Mouse (Mus musculus) midbrain, postnatal 0 days (tissue): ENCODE measurements at regions not wholly inside any gene's neighbourhood (a gene's known extent, or its start where the extent isn't known, plus 50 kb on each side); places are given as distances from the start of the nearest gene placed in this dataset.

Experiments
- ATAC-seq: fragments of 200-750 bp; cut with Nextera tagmentation; 2 replicates; pipeline ENCODE4 v1.8.0; 2017; ENCODE audit warnings: moderate number of reproducible peaks, mild to moderate bottlenecking, moderate TSS enrichment, moderate library complexity; ENCODE audit not compliant: low FRiP score
- DNase-seq: peaks from one replicate; pipeline ENCODE4 v3.0.0-alpha.2; 2015; ENCODE audit warnings: low spot score
- H3K27ac ChIP-seq: fragments of 300-500 bp; sonication (generic); 2 replicates; pipeline ENCODE4 v1.5.1; 2014; ENCODE audit warnings: low read depth, mild to moderate bottlenecking, low read length, mixed read lengths
- H3K27me3 ChIP-seq: fragments of 300-500 bp; sonication (generic); 2 replicates; pipeline ENCODE4 v1.6.1; 2014; ENCODE audit warnings: low read length, control low read depth, mixed read lengths; ENCODE audit not compliant: insufficient read depth
- H3K36me3 ChIP-seq: fragments of 300-500 bp; sonication (generic); 2 replicates; pipeline ENCODE4 v1.6.1; 2014; ENCODE audit warnings: low read length, control low read depth, mixed read lengths; ENCODE audit not compliant: insufficient read depth
- H3K4me1 ChIP-seq: fragments of 300-500 bp; sonication (generic); 2 replicates; pipeline ENCODE4 v1.6.1; 2014; ENCODE audit warnings: mild to moderate bottlenecking, control low read depth, antibody characterized with exemption, low read length, mixed read lengths; ENCODE audit not compliant: insufficient read depth
- H3K4me2 ChIP-seq: fragments of 300-500 bp; sonication (generic); 2 replicates; pipeline ENCODE4 v1.6.1; 2014; ENCODE audit warnings: low read depth, mild to moderate bottlenecking, low read length, mixed read lengths; ENCODE audit not compliant: poor library complexity, severe bottlenecking
- H3K4me3 ChIP-seq: fragments of 300-500 bp; sonication (generic); 2 replicates; pipeline ENCODE4 v1.5.1; 2014; ENCODE audit warnings: low read depth, mild to moderate bottlenecking, low read length, moderate library complexity
- H3K9ac ChIP-seq: fragments of 300-500 bp; sonication (generic); replicated peaks from 2 replicates; pipeline ENCODE4 v1.6.1; 2014; ENCODE audit warnings: mild to moderate bottlenecking, low read length, moderate library complexity, mixed read lengths; ENCODE audit not compliant: poor library complexity, severe bottlenecking
- H3K9me3 ChIP-seq: fragments of 300-500 bp; sonication (generic); 2 replicates; pipeline ENCODE4 v1.6.1; 2016; ENCODE audit warnings: low read length, control low read depth
- CTCF ChIP-seq: IDR thresholded peaks from 2 replicates; pipeline ENCODE4 v1.5.1; 2016; ENCODE audit warnings: antibody characterized with exemption, mild to moderate bottlenecking
- WGBS: fragments of 180-500 bp; shearing (Covaris S2); extraction: QIAGEN DNeasy Blood & Tissue Kit; methylation state at CpG from one replicate; pipeline ENCODE4 v1.1.7; 2014; 5-methylcytosine and 5-hydroxymethylcytosine counted together

DNA sequence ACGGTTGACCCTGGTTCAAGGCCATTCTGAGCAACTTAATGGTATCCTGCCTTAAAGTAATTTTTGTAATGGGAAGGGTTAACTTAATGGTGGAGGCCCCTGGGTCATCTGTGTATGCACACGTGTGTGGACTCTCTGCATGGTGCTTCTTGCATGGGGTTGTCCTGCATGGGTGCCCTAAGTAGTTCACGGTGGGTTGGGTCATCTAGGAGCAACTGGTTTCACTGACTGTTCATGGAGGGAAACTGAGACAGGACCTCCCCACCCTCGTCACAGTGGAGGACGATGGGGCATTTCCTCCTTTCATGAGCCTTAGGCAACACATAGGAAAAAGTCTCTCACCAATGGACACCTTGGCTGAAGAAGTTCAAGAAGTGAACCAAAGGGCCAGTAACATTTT lies 123.4 kb downstream of the Gm11011 start:
- 89% methylated on average over 5 of the region's 5 CpGs for WGBS

DNA sequence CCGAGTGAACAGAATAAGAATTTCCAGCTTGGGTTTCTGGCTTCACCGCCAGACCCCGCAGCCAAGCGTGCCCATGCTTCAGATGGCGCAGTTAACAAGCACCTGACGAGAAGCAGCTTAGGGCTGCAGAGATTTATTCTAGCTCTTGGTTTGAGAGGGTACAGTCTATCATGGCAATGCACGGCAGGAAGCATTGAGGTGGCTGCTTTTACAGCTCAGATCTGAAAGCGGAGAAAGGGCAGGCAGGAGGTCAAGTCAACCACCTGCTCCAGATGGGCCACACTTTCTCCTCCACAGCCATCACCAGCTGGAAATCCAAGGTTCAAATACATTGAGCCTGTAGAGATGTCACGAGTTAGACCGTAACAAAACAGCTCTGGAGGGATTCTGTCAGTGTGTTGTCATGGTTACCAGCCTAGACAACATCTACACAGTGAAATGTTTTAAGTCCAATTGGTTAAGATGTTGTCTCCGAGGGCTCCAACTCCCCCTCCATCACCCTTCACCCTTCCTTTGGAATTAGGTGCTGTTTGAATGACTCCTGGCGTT lies 126.0 kb downstream of the Gm11011 start:
- no peaks in the 10 kb centered on the region for H3K36me3 ChIP-seq
- WGBS, result 59% methylated on average over 12 of the region's 12 CpGs

More for the DNA sequence above, 123.4 kb downstream of the Gm11011 start:
- H3K9ac ChIP-seq, result no peak overlapping the region
- no peak overlapping the region for H3K27ac ChIP-seq
- no peaks in the 10 kb centered on the region for H3K9me3 ChIP-seq
- no peak for ATAC-seq
- TF ChIP-seq CTCF, result no peak
- no peak overlapping the region for H3K4me3 ChIP-seq
- H3K4me1 ChIP-seq, result 0 out of 2 replicates have a peak, but pooled peaks cover 2% of the 10 kb centered on the region
- no peaks in the 10 kb centered on the region for H3K36me3 ChIP-seq
- DNase-seq, result no peak
- no peak overlapping the region for H3K4me2 ChIP-seq
- H3K27me3 ChIP-seq, result no peaks in the 10 kb centered on the region

DNA sequence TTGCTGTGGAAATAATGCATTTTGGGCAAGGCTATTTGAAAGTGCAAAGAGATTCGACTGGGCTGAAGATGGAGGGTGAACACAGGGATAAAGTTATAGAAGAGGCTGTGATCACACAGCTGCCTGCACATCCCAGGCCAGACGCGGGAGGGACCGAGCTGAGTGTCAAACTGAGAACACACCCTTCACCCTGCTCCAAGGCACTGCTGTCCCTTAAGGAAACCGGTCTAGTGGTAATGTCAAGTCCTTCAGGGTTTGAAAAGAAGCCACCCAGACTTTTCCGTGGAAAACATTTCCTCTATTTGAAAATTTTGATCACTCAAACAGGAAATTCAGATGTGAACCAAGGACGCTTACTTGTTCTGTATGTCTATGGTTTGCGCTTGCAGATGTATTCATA lies 134.6 kb downstream of the Gm11011 start:
- DNase-seq (no peak), ATAC-seq (no peak)
- Histone ChIP-seq H3K9ac (no peak overlapping the region), H3K27ac (no peak overlapping the region), H3K9me3 (no peaks in the 10 kb centered on the region), H3K4me3 (no peak overlapping the region), H3K4me1 (no peaks in the 10 kb centered on the region), H3K4me2 (no peak overlapping the region), H3K27me3 (no peaks in the 10 kb centered on the region), H3K36me3 (no peaks in the 10 kb centered on the region)
- WGBS, result 92% methylated on average over 8 of the region's 8 CpGs
- TF ChIP-seq CTCF, result no peak

More for the DNA sequence above, 126.0 kb downstream of the Gm11011 start:
- no peak for TF ChIP-seq CTCF
- Histone ChIP-seq H3K27me3 (no peaks in the 10 kb centered on the region), H3K4me1 (0 out of 2 replicates have a peak, but pooled peaks cover 2% of the 10 kb centered on the region), H3K9me3 (no peaks in the 10 kb centered on the region), H3K4me3 (no peak overlapping the region), H3K4me2 (no peak overlapping the region), H3K27ac (peak overlapping the region; percentile 32; the same call in 1 of the 2 replicates), H3K9ac (no peak overlapping the region)
- ATAC-seq, result peak; percentile 60; the same call in 1 of the 2 replicates
- DNase-seq, result peak; percentile 73

DNA sequence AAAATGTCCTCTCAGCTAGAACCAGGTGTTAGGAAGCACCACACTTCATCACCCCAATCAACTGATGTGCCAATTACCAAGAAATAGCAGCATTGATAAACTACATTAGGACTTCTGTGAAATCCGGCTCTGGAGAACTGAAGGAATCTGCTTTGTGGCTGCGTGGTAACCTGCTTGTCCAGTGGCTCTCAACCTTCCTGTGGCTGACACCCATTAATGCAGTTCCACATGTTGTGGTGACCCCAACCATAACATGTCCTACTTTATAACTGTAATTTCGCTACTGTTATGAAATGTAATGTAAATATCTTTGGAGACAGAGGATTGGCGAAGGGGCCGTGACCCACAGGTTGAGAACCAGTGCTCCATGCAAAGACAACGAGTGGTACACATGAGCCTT lies 136.7 kb downstream of the Gm11011 start:
- no peak overlapping the region for H3K4me3 ChIP-seq
- H3K27ac ChIP-seq, result no peak overlapping the region
- ATAC-seq (no peak), DNase-seq (no peak)
- 91% methylated on average over 6 of the region's 6 CpGs for WGBS
- H3K27me3 ChIP-seq, result no peaks in the 10 kb centered on the region
- H3K4me2 ChIP-seq, result no peak overlapping the region
- no peaks in the 10 kb centered on the region for H3K9me3 ChIP-seq
- H3K4me1 ChIP-seq, result no peaks in the 10 kb centered on the region
- no peaks in the 10 kb centered on the region for H3K36me3 ChIP-seq
- no peak for TF ChIP-seq CTCF
- no peak overlapping the region for H3K9ac ChIP-seq

DNA sequence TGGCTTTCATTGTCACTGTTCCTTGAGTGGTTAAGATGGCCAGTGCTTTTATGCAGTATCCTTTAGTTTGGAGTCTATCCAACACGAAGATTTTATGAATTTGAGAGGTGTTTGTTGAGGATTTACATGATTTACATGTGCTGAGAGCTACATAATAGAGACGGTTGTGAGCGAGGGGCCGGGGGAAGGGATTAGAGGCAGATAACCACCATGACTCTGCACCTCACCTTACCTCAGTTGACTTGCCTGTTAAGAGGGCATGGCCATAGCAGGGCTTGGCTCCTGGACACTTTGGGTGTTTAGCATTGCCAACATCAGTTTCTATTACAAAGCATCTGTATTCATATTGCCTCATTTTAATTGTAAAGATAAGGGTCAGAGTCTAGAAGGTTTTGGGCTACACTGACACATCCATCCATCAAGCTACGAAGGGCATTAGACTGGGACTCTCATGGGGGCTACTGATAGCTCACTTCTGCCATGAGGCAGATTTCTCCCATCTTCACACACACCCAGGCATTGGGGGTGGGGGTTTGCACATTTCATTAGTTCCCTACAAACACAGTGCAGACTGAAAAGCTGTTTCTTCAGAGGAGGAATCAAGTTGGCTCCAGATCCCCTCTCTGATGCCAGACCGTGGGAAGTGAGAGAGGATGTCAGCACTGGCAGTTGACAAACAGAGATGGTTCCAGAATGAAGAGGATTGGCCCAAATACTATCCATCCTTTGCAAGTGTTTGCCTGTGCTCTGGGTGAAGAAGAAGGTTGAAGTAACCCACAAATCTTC lies 139.9 kb downstream of the Gm11011 start:
- H3K27ac ChIP-seq, result no peak overlapping the region
- no peaks in the 10 kb centered on the region for H3K27me3 ChIP-seq
- no peak for TF ChIP-seq CTCF
- 0 out of 2 replicates have a peak, but pooled peaks cover 2% of the 10 kb centered on the region for H3K4me1 ChIP-seq
- 77% methylated on average over 6 of the region's 6 CpGs for WGBS
- no peaks in the 10 kb centered on the region for H3K36me3 ChIP-seq
- DNase-seq (no peak), ATAC-seq (no peak)
- H3K9ac ChIP-seq, result no peak overlapping the region
- no peak overlapping the region for H3K4me3 ChIP-seq
- H3K9me3 ChIP-seq, result no peaks in the 10 kb centered on the region
- no peak overlapping the region for H3K4me2 ChIP-seq

DNA sequence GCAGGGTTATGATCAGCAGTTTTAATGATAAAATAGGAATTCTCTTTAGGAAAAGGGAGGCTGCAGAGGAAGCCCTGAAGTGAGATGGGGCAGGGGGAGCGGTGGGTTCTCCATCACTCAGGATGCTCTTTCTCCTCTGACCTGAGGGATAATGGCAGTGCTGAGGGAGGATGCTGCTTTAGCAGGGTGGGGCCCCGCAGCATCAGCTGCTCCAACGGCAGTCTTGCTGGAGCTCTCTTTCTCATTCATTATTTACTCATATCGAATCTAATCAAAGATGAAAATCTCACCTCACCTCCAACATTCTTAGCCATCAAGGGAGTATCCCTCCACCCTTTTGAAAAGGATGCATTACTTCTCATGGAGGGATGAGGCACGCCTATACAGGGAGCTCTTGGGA lies 141.7 kb downstream of the Gm11011 start:
- Histone ChIP-seq H3K4me2 (0 out of 2 replicates have a peak overlapping the region, but pooled peaks have one; percentile 9), H3K27ac (no peak overlapping the region), H3K9ac (no peak overlapping the region), H3K27me3 (no peaks in the 10 kb centered on the region), H3K4me3 (no peak overlapping the region), H3K4me1 (0 out of 2 replicates have a peak, but pooled peaks cover 2% of the 10 kb centered on the region), H3K9me3 (no peaks in the 10 kb centered on the region), H3K36me3 (no peaks in the 10 kb centered on the region)
- DNase-seq (no peak), ATAC-seq (no peak)
- WGBS, result 59% methylated on average over 5 of the region's 5 CpGs
- no peak for TF ChIP-seq CTCF
